In the genomic region with DNA sequence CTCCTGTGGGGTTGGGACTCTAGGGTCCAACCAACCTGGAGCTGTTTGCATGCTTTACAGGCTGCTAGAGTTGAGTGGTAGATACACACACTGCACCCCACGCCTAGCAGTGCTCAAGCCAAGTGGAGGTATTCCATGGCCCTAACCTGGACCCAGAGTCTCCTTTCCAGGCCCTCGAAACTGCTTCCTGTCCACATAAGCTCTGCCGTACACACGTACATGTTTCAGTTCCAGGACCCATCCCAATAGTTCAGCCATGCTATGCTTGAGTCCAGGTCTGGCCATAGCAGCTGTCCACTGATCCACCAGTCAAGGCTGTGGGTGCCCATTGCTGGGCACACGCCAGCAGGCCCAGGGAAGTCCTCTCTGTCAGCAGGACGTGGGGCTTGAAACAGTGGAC, we compare ENCODE assay signal across 8 mouse cellular contexts. TPM values are rescaled to one million over a fixed set of nuclear protein-coding genes. Genes with fewer than 3 reads are reported as not detected.
DNase-seq lines count a peak whose midpoint lies in the region; ATAC-seq and TF ChIP-seq lines count a peak whose summit lies in the region.

No protein-coding gene starts in this region.

- H3K4me2 ChIP-seq in heart, embryonic 15.5 days, result peak overlapping the region; percentile 97
- H3K4me2 ChIP-seq in forebrain, embryonic 13.5 days, result peak overlapping the region; percentile 98
- peak overlapping the region; percentile 80 for H3K4me2 ChIP-seq in liver, embryonic 12.5 days

- in situ Hi-C loops in ES-E14 (cut with MboI; ENCODE audit: low sequenced_read_pairs in 2 of 2, unreplicated experiment in 2 of 2), result no loop called here

- no peak for ATAC-seq in heart, embryonic 15.5 days (replicated peaks; ENCODE audit: insufficient number of reproducible peaks, insufficient read depth, low FRiP score, low read depth)
- ATAC-seq in forebrain, embryonic 13.5 days, result no peak
- ATAC-seq in liver, embryonic 12.5 days, result no peak
- ATAC-seq in erythroid progenitor cell, adult 5-6 weeks (replicated peaks; ENCODE audit: low FRiP score, poor library complexity, severe bottlenecking), result no peak

- no peak for DNase-seq in heart, adult 18-20 months
- no peak for DNase-seq in ES-E14 (ENCODE audit: low read depth, low spot score)
- no peak for DNase-seq in embryo, embryonic 10 days (ENCODE audit: low spot score)
- DNase-seq in lung, postnatal 10 days, result no peak

- no peaks in the 10 kb centered on the region for H3K36me3 ChIP-seq in heart, embryonic 15.5 days
- peaks cover 40% of the 10 kb centered on the region for H3K36me3 ChIP-seq in ES-E14 (ENCODE audit: control insufficient read depth, insufficient read depth, low read length, poor library complexity, severe bottlenecking)
- no peaks in the 10 kb centered on the region for H3K36me3 ChIP-seq in forebrain, embryonic 13.5 days (ENCODE audit: poor library complexity, severe bottlenecking)
- H3K36me3 ChIP-seq in liver, embryonic 12.5 days, result peaks cover 52% of the 10 kb centered on the region

- no peaks in the 10 kb centered on the region for H3K27me3 ChIP-seq in heart, embryonic 15.5 days
- H3K27me3 ChIP-seq in forebrain, embryonic 13.5 days, result peaks cover 14% of the 10 kb centered on the region; the same call in 1 of the 2 replicates
- no peaks in the 10 kb centered on the region for H3K27me3 ChIP-seq in liver, embryonic 12.5 days (replicated peaks)

- peaks cover 76% of the 10 kb centered on the region for H3K4me1 ChIP-seq in heart, embryonic 15.5 days (replicated peaks)
- H3K4me1 ChIP-seq in ES-E14 (ENCODE audit: control insufficient read depth in 2 of 2, insufficient read depth in 2 of 2, low read length in 2 of 2, poor library complexity in 1 of 2), result peaks cover 8 to 40% of the 10 kb centered on the region in 2 experiments
- H3K4me1 ChIP-seq in forebrain, embryonic 13.5 days, result peaks cover 60% of the 10 kb centered on the region
- H3K4me1 ChIP-seq in liver, embryonic 12.5 days, result peaks cover 88% of the 10 kb centered on the region

- no peaks in the 10 kb centered on the region for H3K9me3 ChIP-seq in heart, embryonic 15.5 days (replicated peaks)
- no peaks in the 10 kb centered on the region for H3K9me3 ChIP-seq in ES-E14 (ENCODE audit: control insufficient read depth, insufficient read depth, low read depth, low read length)
- no peaks in the 10 kb centered on the region for H3K9me3 ChIP-seq in forebrain, embryonic 13.5 days (replicated peaks)
- H3K9me3 ChIP-seq in liver, embryonic 12.5 days (replicated peaks), result no peaks in the 10 kb centered on the region

- H3K9ac ChIP-seq in heart, embryonic 15.5 days, result peak overlapping the region; percentile 24
- peak overlapping the region; percentile 83; the same call in 1 of the 2 replicates for H3K9ac ChIP-seq in ES-E14 (ENCODE audit: insufficient read depth, low read depth, low read length, poor library complexity, severe bottlenecking)
- peak overlapping the region; percentile 85 for H3K9ac ChIP-seq in forebrain, embryonic 13.5 days
- H3K9ac ChIP-seq in liver, embryonic 12.5 days, result peak overlapping the region; percentile 96

- WGBS in heart, embryonic 15.5 days, result 53% methylated on average over 6 of the region's 6 CpGs
- WGBS in forebrain, embryonic 13.5 days, result 42% methylated on average over 6 of the region's 6 CpGs
- 66% methylated on average over 6 of the region's 6 CpGs for WGBS in liver, embryonic 12.5 days (ENCODE audit: insufficient replicate concordance)

- H3K27ac ChIP-seq in heart, embryonic 15.5 days, result no peak overlapping the region
- no peak overlapping the region for H3K27ac ChIP-seq in ES-E14 (ENCODE audit: insufficient read depth, low read depth, low read length, poor library complexity, severe bottlenecking)
- no peak overlapping the region for H3K27ac ChIP-seq in forebrain, embryonic 13.5 days
- peak overlapping the region; percentile 86 for H3K27ac ChIP-seq in liver, embryonic 12.5 days

- peak overlapping the region; percentile 94 for H3K4me3 ChIP-seq in heart, embryonic 15.5 days
- peak overlapping the region; percentile 84 to 98 for H3K4me3 ChIP-seq in ES-E14 (ENCODE audit: insufficient read depth in 1 of 2, low read depth in 1 of 2, low read length in 2 of 2, poor library complexity in 1 of 2, severe bottlenecking in 1 of 2)
- H3K4me3 ChIP-seq in forebrain, embryonic 13.5 days, result peak overlapping the region; percentile 82
- H3K4me3 ChIP-seq in liver, embryonic 12.5 days, result peak overlapping the region; percentile 91

TF ChIP-seq in ES-E14, 5 proteins besides CTCF, POLR2A, EP300 and RAD21:
- TF ChIP-seq MAFK (IDR thresholded peaks at IDR 0.05; ENCODE audit: insufficient read depth, low read depth, low read length) (no peak), CHD2 (IDR thresholded peaks at IDR 0.05; ENCODE audit: low read depth, low read length) (no peak), HCFC1 (IDR thresholded peaks at IDR 0.05; ENCODE audit: borderline replicate concordance, insufficient read depth, low read length) (no peak), ZNF384 (IDR thresholded peaks at IDR 0.05; ENCODE audit: low read depth, low read length) (no peak), ZC3H11A (IDR thresholded peaks at IDR 0.05; ENCODE audit: borderline replicate concordance, low read depth, low read length) (no peak)

RNA-seq across cellular contexts. Expression of gene Hs6st1, which starts 2.0 kb away (rescaled TPM):
- polyA plus RNA-seq in heart, embryonic 15.5 days (2015; fragmentation: Nextera tagmentation; extraction: Ambion mirVana), result 8.0 and 12.5 TPM in 2 replicates
- 10 to 100 TPM; 19.7 to 21.3 TPM for total RNA-seq in heart, adult 18-20 months (2021)
- 46.3 and 51.0 TPM in 2 replicates for total RNA-seq in ES-E14 (2012; rRNA removed)
- 5.2 and 5.4 TPM in 2 replicates for polyA plus RNA-seq in forebrain, embryonic 13.5 days (2015; fragmentation: Nextera tagmentation; extraction: Ambion mirVana)
- polyA plus RNA-seq in liver, embryonic 12.5 days (2016; fragmentation: Nextera tagmentation; extraction: Ambion mirVana), result 21.9 and 23.6 TPM in 2 replicates
- total RNA-seq in erythroid progenitor cell, adult 5-6 weeks (2015; ENCODE audit: low replicate concordance), result 205 and 226 TPM in 2 replicates
- total RNA-seq in erythroid progenitor cell, adult 5-6 weeks (2017; ENCODE audit: low replicate concordance), result 148 and 153 TPM in 2 replicates

Comparison
In these comparisons a context has a peak if more than half of its experiments do, and no peak if none do; other contexts are left out.
1. H3K9ac ChIP-seq: peak in every context shown above with its lines; median percentile 96 in liver, embryonic 12.5 days; 85 in forebrain, embryonic 13.5 days; 83 in ES-E14; 24 in heart, embryonic 15.5 days.